Mouse (Mus musculus): ENCODE results near the gene Rpap2.

Gene Rpap2

DNA sequence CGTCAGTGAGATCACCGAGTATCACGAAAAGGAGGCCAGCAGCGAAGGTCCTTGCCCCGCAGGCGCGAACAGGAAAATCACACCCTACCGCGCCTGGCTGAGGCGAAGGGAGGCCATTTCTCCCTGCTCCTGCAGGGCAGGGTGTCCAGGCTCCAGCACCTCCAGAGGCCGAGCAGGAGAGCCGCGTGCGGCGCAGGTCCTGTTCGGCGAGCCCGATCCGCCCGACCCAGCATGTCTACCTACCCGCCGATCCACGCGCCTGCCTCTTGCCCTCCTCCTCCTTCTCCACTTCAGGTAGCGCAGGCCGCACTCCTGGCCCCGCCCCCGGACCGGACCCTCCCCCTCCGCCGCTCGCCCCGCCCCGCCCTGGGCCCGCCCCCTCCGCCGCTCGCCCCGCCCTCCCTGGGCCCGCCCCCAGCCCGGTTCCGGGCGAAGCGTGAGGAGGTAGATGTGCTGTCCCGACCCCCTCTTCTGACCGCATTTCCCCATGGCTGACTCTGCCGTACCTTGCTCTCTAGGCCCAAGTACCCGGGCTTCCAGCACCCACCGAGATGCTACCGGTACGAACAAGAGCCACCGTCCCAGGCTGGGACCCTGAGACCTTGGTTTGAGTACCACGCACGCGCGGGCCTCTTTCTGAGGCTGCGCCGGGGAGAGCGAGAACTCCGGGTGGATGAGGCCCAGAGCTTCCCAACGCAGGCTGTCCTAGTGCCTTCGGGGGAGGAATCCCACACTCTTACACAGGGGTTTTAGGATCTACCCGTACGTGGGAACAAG is at the start of gene Rpap2, which contains the start of gene Glmn:
Rpap2 (plus strand) TSS at position 73 of the 777 bp plus-strand sequence.
Glmn (minus strand) TSS at position 588 of the 777 bp plus-strand sequence.
- DNase-seq (ENCODE audit: low spot score in 2 of 2): peak; percentile 72 to 77

DNA sequence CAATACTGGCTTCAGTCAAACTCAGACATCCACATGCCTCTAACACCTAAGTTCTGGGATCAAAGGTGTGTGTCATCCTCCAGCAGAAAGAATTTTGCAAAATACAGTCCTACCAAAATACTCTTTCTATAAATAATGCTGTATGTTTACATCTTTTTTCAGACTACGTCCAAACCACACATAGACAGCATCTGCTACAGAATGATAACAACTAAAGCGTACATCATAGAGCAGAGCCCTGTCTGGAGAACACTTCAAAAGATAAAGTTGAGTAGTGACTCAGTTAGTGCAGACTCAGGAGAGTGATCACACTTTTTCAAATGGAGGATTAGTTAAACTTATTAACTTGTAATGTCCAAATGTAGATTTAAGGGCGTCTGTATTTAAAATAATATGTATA is 49.2 kb upstream of the Rpap2 start:
- no peak for DNase-seq (ENCODE audit: low spot score in 2 of 2)

GRCm38 (mm10) chr5:107548444-107548843 is 48.7 kb upstream of the Rpap2 start:
- DNase-seq (ENCODE audit: low spot score in 2 of 2): no peak

DNA sequence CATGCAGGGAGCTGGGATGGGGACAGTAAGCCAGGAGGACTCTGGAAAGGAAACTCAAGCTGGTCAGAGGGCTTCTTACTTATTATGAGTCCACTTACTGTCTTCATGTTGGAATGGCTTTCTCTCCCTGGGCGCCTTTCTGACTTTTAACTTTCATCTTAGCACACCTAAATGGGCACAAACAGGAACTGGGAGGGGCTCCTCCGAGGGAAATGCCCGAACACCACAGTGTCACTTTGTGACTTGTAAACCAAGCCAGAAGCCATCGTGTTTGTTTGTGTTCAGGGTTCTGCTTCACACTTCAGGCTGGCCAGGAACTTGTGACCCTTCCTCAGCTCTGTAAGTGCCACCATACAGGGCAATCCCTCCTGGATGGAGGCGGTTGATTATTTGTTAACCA is 42.8 kb upstream of the Rpap2 start:
- DNase-seq (ENCODE audit: low spot score in 2 of 2): no peak

DNA sequence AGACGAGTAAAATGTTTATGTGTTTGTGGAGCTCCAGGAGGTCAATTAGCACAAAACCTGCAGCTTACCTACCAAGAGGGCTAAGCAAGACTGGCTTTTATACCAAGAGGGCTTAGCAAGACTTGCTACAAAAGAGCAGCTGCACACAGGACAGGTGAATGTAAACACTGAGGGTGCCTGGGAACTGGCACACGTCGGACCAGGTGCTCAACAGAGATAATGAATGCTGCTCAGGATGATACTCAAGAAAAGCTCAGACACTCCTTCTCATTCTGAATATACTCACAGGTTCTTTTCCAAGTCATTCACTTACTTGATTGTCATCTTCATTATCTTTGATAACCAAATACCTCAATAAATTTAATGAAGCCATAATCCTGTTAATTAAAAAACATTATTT is 40.2 kb upstream of the Rpap2 start:
- DNase-seq (ENCODE audit: low spot score in 2 of 2): no peak

GRCm38 (mm10) chr5:107569148-107569547 is 28.0 kb upstream of the Rpap2 start:
- DNase-seq (ENCODE audit: low spot score in 2 of 2): no peak

- DNase-seq (ENCODE audit: low spot score in 2 of 2): no peak
Observed at GRCm38 (mm10) chr5:107598380-107598779, 1.2 kb downstream of the Rpap2 start.

DNA sequence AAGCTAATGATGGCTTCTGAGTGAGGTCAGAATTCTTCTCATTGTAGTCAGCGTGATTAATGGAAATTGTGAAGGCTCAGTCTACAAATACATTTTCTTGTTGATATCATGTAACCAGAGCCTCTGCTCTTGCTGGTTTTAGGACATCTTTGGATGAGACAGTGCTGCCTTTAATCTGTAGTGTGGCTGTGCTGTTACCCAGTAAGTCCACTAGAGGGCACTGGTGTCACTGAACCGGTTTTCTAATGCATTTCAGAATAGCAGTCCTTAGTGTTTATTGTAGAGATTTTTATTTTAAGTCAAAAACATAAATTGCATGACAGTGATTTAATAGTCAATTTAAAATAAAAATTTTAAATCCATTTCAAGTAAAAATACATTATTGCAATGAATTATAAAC is 14.1 kb downstream of the Rpap2 start:
- peak; percentile 37 to 48 for DNase-seq (ENCODE audit: low spot score in 2 of 2)

DNA sequence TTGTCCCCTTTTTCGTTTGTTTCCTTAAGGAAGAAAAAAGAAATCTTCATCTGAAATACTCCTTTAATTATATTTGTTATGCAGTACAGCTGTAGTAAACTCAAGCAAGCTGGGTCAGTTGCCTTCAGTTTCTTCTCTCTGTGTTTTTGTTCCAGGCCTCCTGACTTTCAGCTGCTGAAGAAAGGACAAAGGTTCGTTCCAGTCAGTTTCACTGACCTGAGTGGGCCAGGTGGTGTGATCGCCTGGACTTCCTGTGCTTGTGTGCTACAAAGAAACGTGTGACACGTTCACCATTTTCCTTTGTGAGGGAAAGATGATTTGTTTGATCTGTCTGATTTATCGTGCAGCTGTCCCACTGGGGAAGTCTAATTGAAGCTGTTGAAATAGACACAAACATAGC is 20.8 kb downstream of the Rpap2 start:
- DNase-seq (ENCODE audit: low spot score in 2 of 2): no peak

- DNase-seq (ENCODE audit: low spot score in 2 of 2): no peak
Observed at GRCm38 (mm10) chr5:107621327-107621726, 24.2 kb downstream of the Rpap2 start.

DNA sequence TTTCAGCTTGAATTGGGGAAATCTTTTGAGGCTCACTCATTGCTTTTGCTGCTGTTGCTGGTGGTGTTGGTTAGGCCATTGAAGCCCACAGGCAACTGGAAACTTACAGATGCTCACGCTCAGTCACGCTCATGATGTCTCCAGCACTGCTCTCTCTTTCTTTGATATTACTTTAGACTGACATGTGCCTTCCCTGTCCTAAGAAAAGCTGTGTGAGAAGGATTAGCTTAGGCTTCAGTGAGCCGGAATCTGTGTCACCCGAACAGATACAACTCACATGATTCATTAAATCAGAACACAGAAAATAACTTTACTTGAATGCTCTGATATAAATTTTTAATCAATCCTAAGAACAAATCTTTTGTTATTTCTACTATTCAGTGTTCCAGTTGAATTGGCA is 36.5 kb downstream of the Rpap2 start:
- no peak for DNase-seq (ENCODE audit: low spot score in 2 of 2)

DNA sequence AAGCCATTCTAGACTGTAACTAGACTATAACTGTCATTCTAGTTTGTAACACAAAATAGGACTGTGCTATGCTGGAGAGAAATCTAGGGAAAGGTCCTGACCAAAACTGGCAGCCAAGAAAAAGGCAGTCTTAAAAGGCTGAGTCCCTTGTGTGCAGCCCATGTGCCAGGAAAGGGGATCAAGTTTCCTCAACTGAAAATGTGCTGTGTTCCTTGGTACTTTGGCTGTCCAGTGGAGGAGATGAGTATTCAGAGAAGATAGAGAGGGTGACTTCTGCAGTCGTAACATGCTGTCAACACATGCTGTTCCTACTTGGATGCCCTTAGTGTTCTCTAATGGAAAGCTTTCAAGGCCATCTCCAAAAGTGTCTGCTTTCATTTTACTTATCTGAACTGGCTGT is 39.9 kb downstream of the Rpap2 start:
- DNase-seq (ENCODE audit: low spot score in 2 of 2): no peak

DNA sequence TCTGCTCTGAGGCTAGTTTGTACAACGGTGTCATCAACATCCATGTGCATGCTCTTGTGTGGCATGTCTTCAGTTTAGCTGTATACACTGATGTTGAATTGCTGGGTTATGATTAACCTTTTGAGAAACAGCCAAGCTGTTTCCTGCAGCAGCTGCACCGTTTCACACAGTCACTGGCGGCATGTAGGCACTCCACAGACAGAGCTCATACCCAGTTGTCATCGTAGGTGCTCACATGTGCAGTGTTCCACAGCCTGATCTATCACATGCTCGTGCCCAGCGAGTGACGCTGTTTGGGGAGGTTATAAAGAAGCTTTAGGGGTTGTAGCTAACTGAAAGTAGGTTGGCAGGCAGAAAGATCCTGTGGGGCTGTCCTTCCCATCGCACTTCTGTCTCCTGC is 41.2 kb downstream of the Rpap2 start:
- no peak for DNase-seq (ENCODE audit: low spot score in 2 of 2)

GRCm38 (mm10) chr5:107644595-107644994 is 47.4 kb downstream of the Rpap2 start:
- DNase-seq (ENCODE audit: low spot score in 2 of 2): no peak

GRCm38 (mm10) chr5:107645935-107646334 is 48.8 kb downstream of the Rpap2 start:
- DNase-seq (ENCODE audit: low spot score in 2 of 2): no peak

DNA sequence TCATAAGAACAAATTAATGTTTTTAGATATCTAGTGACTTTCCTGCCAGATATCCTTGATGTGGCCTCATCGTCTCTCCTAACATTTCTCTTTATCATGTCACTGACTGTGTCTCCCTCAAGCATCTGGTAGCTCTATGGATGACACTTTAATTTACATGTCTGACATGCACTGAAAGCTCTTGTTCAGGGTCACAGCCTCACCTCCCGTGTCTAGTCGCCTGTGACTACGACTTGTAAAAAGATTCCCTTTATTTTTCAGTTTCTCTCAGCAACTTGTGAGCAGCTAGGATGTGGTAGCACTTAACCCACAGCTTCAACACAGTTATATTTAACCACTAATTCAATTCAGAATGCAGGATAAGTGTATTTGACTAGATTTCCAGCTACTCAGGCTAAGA is 50.4 kb downstream of the Rpap2 start:
- DNase-seq (ENCODE audit: low spot score in 2 of 2): no peak

DNA sequence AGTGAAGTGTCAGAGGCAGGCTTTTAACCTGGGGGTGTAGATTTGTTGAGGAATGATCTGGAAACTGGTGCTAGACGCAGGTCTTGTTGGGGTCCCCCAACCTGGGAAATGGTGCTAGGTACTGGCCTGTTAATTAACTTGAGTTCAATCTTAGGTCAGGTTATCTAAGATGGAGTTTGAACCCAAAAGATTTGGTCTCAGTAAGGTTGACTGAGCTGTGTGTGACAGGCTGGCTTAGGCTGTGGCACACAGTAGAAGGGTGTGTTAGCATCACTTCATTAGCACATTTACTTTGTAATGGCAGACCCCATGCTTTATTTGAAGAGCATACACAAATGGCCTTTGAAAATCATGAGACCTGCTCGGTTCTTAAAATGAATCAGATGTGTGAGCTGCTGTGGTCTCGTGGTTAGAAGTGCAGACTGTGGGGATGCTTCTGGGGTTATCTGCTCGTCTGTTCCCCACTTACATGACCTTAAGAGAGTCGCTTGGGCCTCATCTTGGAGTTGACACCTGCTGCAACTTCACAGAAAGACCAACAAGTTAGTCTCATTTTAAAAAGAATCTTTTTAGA is 51.5 kb downstream of the Rpap2 start:
- no peak for DNase-seq (ENCODE audit: low spot score in 2 of 2)

GRCm38 (mm10) chr5:107649680-107650079 is 52.5 kb downstream of the Rpap2 start:
- no peak for DNase-seq (ENCODE audit: low spot score in 2 of 2)

DNA sequence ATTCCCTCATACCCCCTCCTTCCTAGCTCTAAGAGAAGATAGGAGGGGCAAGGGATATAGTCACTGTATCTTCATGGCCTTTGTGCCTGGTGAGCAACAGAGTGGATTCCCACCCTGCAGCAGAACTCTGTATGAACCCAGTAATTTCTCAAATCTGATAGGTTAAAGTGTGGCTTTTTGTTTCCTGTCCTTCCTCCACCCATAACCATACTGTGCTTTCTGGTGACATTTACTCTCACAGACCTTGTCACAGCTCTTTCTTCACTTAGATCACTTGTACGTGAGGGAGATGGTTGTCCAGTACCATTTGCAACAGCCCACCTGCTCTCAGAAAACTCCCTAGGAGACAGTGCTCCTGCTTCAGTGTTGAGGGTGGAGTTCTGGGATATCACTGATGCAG is 53.3 kb downstream of the Rpap2 start:
- no peak for DNase-seq (ENCODE audit: low spot score in 2 of 2)

GRCm38 (mm10) chr5:107652055-107652660 is 55.0 kb downstream of the Rpap2 start:
- no peak for DNase-seq (ENCODE audit: low spot score in 2 of 2)

- no peak for DNase-seq (ENCODE audit: low spot score in 2 of 2)
Observed at GRCm38 (mm10) chr5:107678392-107678791, 81.2 kb downstream of the Rpap2 start.

- DNase-seq (ENCODE audit: low spot score in 2 of 2): no peak
Observed at GRCm38 (mm10) chr5:107681300-107681699, 84.1 kb downstream of the Rpap2 start.

GRCm38 (mm10) chr5:107684380-107684779 is 87.2 kb downstream of the Rpap2 start:
- no peak for DNase-seq (ENCODE audit: low spot score in 2 of 2)

All from right cerebral cortex, postnatal 36 days (tissue).